Mouse (Mus musculus) CH12.LX (cell line): ENCODE measurements around the gene Fgfr2. TPM values are rescaled to one million over a fixed set of nuclear protein-coding genes. Genes with fewer than 3 reads are reported as not detected.
A peak's percentile ranks its signal among the peaks of the same experiment; 100 is the strongest.

Experiments used
- DNase-seq: peaks from one replicate; pipeline ENCODE4 v3.0.0-alpha.2; 2013; ENCODE audit errors: extremely low read depth
- H3K27ac ChIP-seq: 2 replicates; pipeline ENCODE4 v1.5.1; 2012; ENCODE audit warnings: low read depth, mild to moderate bottlenecking, control low read depth, moderate library complexity; ENCODE audit not compliant: insufficient read depth
- H3K27me3 ChIP-seq: replicated peaks from 2 replicates; pipeline ENCODE3; 2012; ENCODE audit warnings: inconsistent platforms
- H3K36me3 ChIP-seq, 2 experiments: replicated peaks in 1 of 2; 2 replicates each; pipeline versions ENCODE3 to v1.6.1; 2012; ENCODE audit warnings: inconsistent platforms in 1 of 2, low read length in 1 of 2, mild to moderate bottlenecking in 1 of 2, mixed read lengths in 1 of 2, moderate library complexity in 1 of 2; ENCODE audit not compliant: control insufficient read depth in 1 of 2, insufficient read depth in 1 of 2
- H3K4me1 ChIP-seq, 2 experiments: 2 replicates each; pipeline ENCODE4 v1.6.1; 2012; ENCODE audit warnings: inconsistent platforms in 1 of 2, moderate library complexity in 1 of 2; ENCODE audit not compliant: insufficient read depth in 2 of 2, control insufficient read depth in 1 of 2
- H3K4me2 ChIP-seq: 2 replicates; pipeline ENCODE4 v1.6.1; 2012; ENCODE audit warnings: low read depth, mild to moderate bottlenecking, control low read depth; ENCODE audit not compliant: poor library complexity, insufficient read depth, severe bottlenecking
- H3K4me3 ChIP-seq, 3 experiments: fragments of 150-350 bp in 1 of 3; sonication (generic) in 1 of 3; replicated peaks in 1 of 3; 2 replicates each; pipeline versions ENCODE3 to v1.5.1; 2011 to 2012; ENCODE audit warnings: low read depth in 2 of 3, low read length in 2 of 3, mild to moderate bottlenecking in 2 of 3, moderate library complexity in 2 of 3, control low read depth in 1 of 3, improper control_type of control experiment in 1 of 3, inconsistent platforms in 1 of 3, mixed read lengths in 1 of 3; ENCODE audit not compliant: poor library complexity in 1 of 3
- H3K79me2 ChIP-seq: replicated peaks from 2 replicates; pipeline ENCODE4 v1.6.1; 2012; ENCODE audit warnings: mild to moderate bottlenecking, moderate library complexity; ENCODE audit not compliant: control insufficient read depth, poor library complexity, insufficient read depth, severe bottlenecking; ENCODE audit errors: extremely low read depth
- H3K9ac ChIP-seq: 2 replicates; pipeline ENCODE4 v1.6.1; 2012; ENCODE audit warnings: low read depth, mild to moderate bottlenecking, control low read depth, moderate library complexity; ENCODE audit not compliant: insufficient read depth
- H3K9me3 ChIP-seq: replicated peaks from 2 replicates; pipeline ENCODE3; 2012; ENCODE audit warnings: low read length, inconsistent platforms, mixed read lengths
- BHLHE40 ChIP-seq: IDR thresholded peaks from 2 replicates; pipeline ENCODE4 v1.6.1; 2011; ENCODE audit warnings: mild to moderate bottlenecking, low read depth, low read length, improper control_type of control experiment
- CHD1 ChIP-seq: IDR thresholded peaks from 2 replicates; pipeline ENCODE4 v1.6.1; 2012; ENCODE audit warnings: low read depth, low read length, improper control_type of control experiment, inconsistent platforms
- CHD2 ChIP-seq: IDR thresholded peaks from 2 replicates; pipeline ENCODE4 v1.6.1; 2011; ENCODE audit warnings: low read length, improper control_type of control experiment
- CTCF ChIP-seq, 2 experiments: IDR thresholded peaks in 1 of 2; conservative IDR thresholded peaks in 1 of 2; 2 replicates each; pipeline ENCODE4 v1.5.1; 2011 to 2012; ENCODE audit warnings: low read depth in 2 of 2, low read length in 2 of 2, improper control_type of control experiment in 1 of 2, inconsistent platforms in 1 of 2, mild to moderate bottlenecking in 1 of 2, moderate library complexity in 1 of 2
- E2F4 ChIP-seq: IDR thresholded peaks from 2 replicates; pipeline ENCODE4 v1.6.1; 2011; ENCODE audit warnings: low read depth, low read length, improper control_type of control experiment; ENCODE audit not compliant: insufficient replicate concordance
- ELF1 ChIP-seq: IDR thresholded peaks from 2 replicates; pipeline ENCODE4 v1.6.1; 2014; ENCODE audit warnings: low read depth, mild to moderate bottlenecking, inconsistent platforms, low read length, improper control_type of control experiment
- EP300 ChIP-seq: IDR thresholded peaks from 2 replicates; pipeline ENCODE4 v1.6.1; 2011; ENCODE audit warnings: low read length, improper control_type of control experiment
- ETS1 ChIP-seq: conservative IDR thresholded peaks from 2 replicates; pipeline ENCODE4 v1.6.1; 2012; ENCODE audit warnings: low read depth, mild to moderate bottlenecking, inconsistent platforms, low read length, improper control_type of control experiment, moderate library complexity
- GABPA ChIP-seq: IDR thresholded peaks from 2 replicates; pipeline ENCODE4 v1.6.1; 2012; ENCODE audit warnings: low read depth, low read length, improper control_type of control experiment, inconsistent platforms; ENCODE audit not compliant: insufficient replicate concordance
- IRF4 ChIP-seq: IDR thresholded peaks from 2 replicates; pipeline ENCODE4 v1.6.1; 2014; ENCODE audit warnings: low read depth, mild to moderate bottlenecking, inconsistent platforms, low read length, improper control_type of control experiment
- JUN ChIP-seq: IDR thresholded peaks from 2 replicates; pipeline ENCODE4 v1.6.1; 2011; ENCODE audit warnings: low read depth, mild to moderate bottlenecking, low read length, improper control_type of control experiment, moderate library complexity; ENCODE audit not compliant: insufficient read depth
- JUND ChIP-seq: conservative IDR thresholded peaks from 2 replicates; pipeline ENCODE4 v1.6.1; 2011; ENCODE audit warnings: low read depth, low read length, improper control_type of control experiment
- KAT2A ChIP-seq: IDR thresholded peaks from 2 replicates; pipeline ENCODE4 v1.6.1; 2012; ENCODE audit warnings: low read length, improper control_type of control experiment, inconsistent platforms; ENCODE audit not compliant: insufficient replicate concordance
- MAX ChIP-seq: IDR thresholded peaks from 2 replicates; pipeline ENCODE4 v1.6.1; 2011; ENCODE audit warnings: low read length, improper control_type of control experiment
- MAZ ChIP-seq: IDR thresholded peaks from 2 replicates; pipeline ENCODE4 v1.6.1; 2012; ENCODE audit warnings: low read depth, mild to moderate bottlenecking, inconsistent platforms, low read length, improper control_type of control experiment, moderate library complexity
- MEF2A ChIP-seq: IDR thresholded peaks from 2 replicates; pipeline ENCODE4 v1.6.1; 2014; ENCODE audit warnings: low read depth, mild to moderate bottlenecking, inconsistent platforms, low read length, improper control_type of control experiment, borderline replicate concordance
- MYC ChIP-seq: IDR thresholded peaks from 2 replicates; pipeline ENCODE4 v1.6.1; 2011; ENCODE audit warnings: low read depth, mild to moderate bottlenecking, improper control_type of control experiment, low read length
- NELFE ChIP-seq: IDR thresholded peaks from 2 replicates; pipeline ENCODE4 v1.6.1; 2011; ENCODE audit warnings: low read depth, low read length, improper control_type of control experiment
- NRF1 ChIP-seq: IDR thresholded peaks from 2 replicates; pipeline ENCODE4 v1.6.1; 2014; ENCODE audit warnings: low read depth, mild to moderate bottlenecking, inconsistent platforms, low read length, improper control_type of control experiment, moderate library complexity
- PAX5 ChIP-seq: IDR thresholded peaks from 2 replicates; pipeline ENCODE4 v1.6.1; 2012; ENCODE audit warnings: low read length, inconsistent platforms, mixed read lengths
- POLR2A ChIP-seq: IDR thresholded peaks from 2 replicates; pipeline ENCODE4 v1.6.1; 2011; ENCODE audit warnings: low read depth, mild to moderate bottlenecking, improper control_type of control experiment, low read length
- POLR2AphosphoS2 ChIP-seq: IDR thresholded peaks from 2 replicates; pipeline ENCODE4 v1.6.1; 2011; ENCODE audit warnings: low read depth, low read length, improper control_type of control experiment
- RAD21 ChIP-seq: IDR thresholded peaks from 2 replicates; pipeline ENCODE4 v1.6.1; 2011; ENCODE audit warnings: low read depth, mild to moderate bottlenecking, low read length, improper control_type of control experiment, moderate library complexity
- RCOR1 ChIP-seq: conservative IDR thresholded peaks from 2 replicates; pipeline ENCODE4 v1.6.1; 2012; ENCODE audit warnings: low read depth, mild to moderate bottlenecking, inconsistent platforms, low read length, improper control_type of control experiment
- SIN3A ChIP-seq: IDR thresholded peaks from 2 replicates; pipeline ENCODE4 v1.6.1; 2012; ENCODE audit warnings: low read length, improper control_type of control experiment, inconsistent platforms
- SMC3 ChIP-seq: IDR thresholded peaks from 2 replicates; pipeline ENCODE4 v1.6.1; 2011; ENCODE audit warnings: low read depth, low read length, improper control_type of control experiment
- TBP ChIP-seq: conservative IDR thresholded peaks from 2 replicates; pipeline ENCODE4 v1.6.1; 2011; ENCODE audit warnings: low read depth, low read length, improper control_type of control experiment
- TCF12 ChIP-seq: IDR thresholded peaks from 2 replicates; pipeline ENCODE4 v1.6.1; 2014; ENCODE audit warnings: low read depth, mild to moderate bottlenecking, inconsistent platforms, low read length, improper control_type of control experiment
- UBTF ChIP-seq: IDR thresholded peaks from 2 replicates; pipeline ENCODE4 v1.6.1; 2012; ENCODE audit warnings: low read depth, mild to moderate bottlenecking, inconsistent platforms, low read length, improper control_type of control experiment, moderate library complexity
- USF1 ChIP-seq: IDR thresholded peaks from 2 replicates; pipeline ENCODE4 v1.6.1; 2014; ENCODE audit warnings: low read depth, mild to moderate bottlenecking, inconsistent platforms, low read length, improper control_type of control experiment
- USF2 ChIP-seq: conservative IDR thresholded peaks from 2 replicates; pipeline ENCODE4 v1.6.1; 2011; ENCODE audit warnings: low read depth, low read length, improper control_type of control experiment
- ZC3H11A ChIP-seq: IDR thresholded peaks from 2 replicates; pipeline ENCODE4 v1.6.1; 2012; ENCODE audit warnings: low read depth, mild to moderate bottlenecking, inconsistent platforms, low read length, improper control_type of control experiment
- ZKSCAN1 ChIP-seq: IDR thresholded peaks from 2 replicates; pipeline ENCODE4 v1.6.1; 2012; ENCODE audit warnings: low read depth, inconsistent platforms, low read length, improper control_type of control experiment, borderline replicate concordance
- ZMIZ1 ChIP-seq: IDR thresholded peaks from 2 replicates; pipeline ENCODE4 v1.6.1; 2012; ENCODE audit warnings: low read depth, mild to moderate bottlenecking, inconsistent platforms, low read length, improper control_type of control experiment
- ZNF384 ChIP-seq: IDR thresholded peaks from 2 replicates; pipeline ENCODE4 v1.6.1; 2012; ENCODE audit warnings: low read depth, low read length, improper control_type of control experiment, inconsistent platforms
- dilution Hi-C: fragments of 300-500 bp; cut with MboI; formaldehyde crosslinking; loops from 2 replicates; pipeline ENCODE4 v1.14.3; 2020; ENCODE audit warnings: low sequenced_read_pairs; ENCODE audit not compliant: extremely low pct_unique_long_range_greater_than_20kb, extremely low pct_ligation_motif_present
- in situ Hi-C: fragments of 300-500 bp; cut with MboI; formaldehyde crosslinking; loops from 3 replicates; pipeline ENCODE4 v1.14.3; 2019; ENCODE audit warnings: low sequenced_read_pairs, low pct_ligation_motif_present, low pct_unique_long_range_greater_than_20kb, mixed read lengths
- polyA plus RNA-seq: library from polyadenylated mRNA; unstranded; fragments of >175 nt; gene quantifications from 2 replicates; pipeline ENCODE4 v1.2.1, GENCODE M21; 2012; ENCODE audit warnings: low read depth; ENCODE audit not compliant: insufficient read length
- total RNA-seq, 2 experiments: library from RNA; depleted of rRNA; stranded (reverse); fragments of 300-350 nt in 1 of 2; fragments of >200 nt in 1 of 2; gene quantifications; 2 replicates each; pipeline ENCODE4 v1.2.3; 2012 to 2014

The Fgfr2 gene
- total and polyA plus RNA-seq, 3 experiments = not detected

DNA sequence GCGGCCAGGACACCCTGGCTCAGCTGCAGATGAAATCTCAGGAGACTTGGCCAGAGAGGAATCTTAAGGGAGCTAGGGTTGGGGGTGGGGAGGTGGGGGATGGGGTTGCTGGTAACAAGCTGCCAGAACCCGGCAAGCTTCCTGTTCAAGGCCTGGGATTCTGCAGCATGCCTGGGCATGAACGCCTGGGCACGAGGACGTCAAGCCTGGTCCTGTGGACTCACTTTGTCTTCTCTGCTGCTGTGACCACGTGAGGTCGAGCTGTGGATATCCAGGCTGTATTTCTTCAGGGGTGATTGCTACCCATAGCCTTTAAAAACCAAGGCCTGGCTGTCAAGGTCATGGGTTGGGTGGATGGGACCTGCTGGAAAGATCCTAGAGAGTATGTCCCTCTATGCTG, 117.4 kb downstream of the Fgfr2 start:
- DNase-seq = no peak
- Histone ChIP-seq H3K4me1 (peaks cover 22 to 40% of the 10 kb centered on the region in 2 experiments), H3K9me3 (no peaks in the 10 kb centered on the region), H3K27ac (no peak overlapping the region), H3K36me3 (peaks cover 0 to 8% of the 10 kb centered on the region in 2 experiments), H3K9ac (no peak overlapping the region), H3K79me2 (no peaks in the 10 kb centered on the region), H3K27me3 (peaks cover 7% of the 10 kb centered on the region), H3K4me2 (no peak overlapping the region), H3K4me3 (no peak overlapping the region)
- TF ChIP-seq E2F4 = no peak
- no peak for TF ChIP-seq ZC3H11A
- TF ChIP-seq SIN3A = no peak
- TF ChIP-seq NELFE = no peak
- peak; percentile 7; the same call in 1 of the 2 replicates for TF ChIP-seq USF1
- TF ChIP-seq POLR2AphosphoS2 = no peak
- peak; percentile 40; the same call in 1 of the 2 replicates for TF ChIP-seq IRF4
- no peak for TF ChIP-seq POLR2A
- TF ChIP-seq MAX = peak; percentile 68; the same call in 1 of the 2 replicates
- no peak for TF ChIP-seq ETS1
- TF ChIP-seq BHLHE40 = no peak
- no peak for TF ChIP-seq JUND
- TF ChIP-seq EP300 = 0 out of 2 replicates have a peak, but pooled peaks have one; percentile 1
- no peak for TF ChIP-seq JUN
- no peak for TF ChIP-seq SMC3
- no peak; the same call in 1 of the 2 replicates for TF ChIP-seq TCF12
- TF ChIP-seq MAZ = no peak
- no peak for TF ChIP-seq RCOR1
- TF ChIP-seq USF2 = no peak
- TF ChIP-seq ZKSCAN1 = no peak
- peak; percentile 35; the same call in 1 of the 2 replicates for TF ChIP-seq MYC
- no peak for TF ChIP-seq GABPA
- no peak for TF ChIP-seq RAD21
- TF ChIP-seq CHD2 = peak; percentile 87
- TF ChIP-seq KAT2A = no peak
- TF ChIP-seq CTCF (conservative IDR thresholded peaks at IDR 0.05 in 1 of 2, IDR thresholded peaks at IDR 0.05 in 1 of 2; ENCODE audit: low read depth in 2 of 2, low read length in 2 of 2) = no peak
- no peak for TF ChIP-seq ZMIZ1
- no peak for TF ChIP-seq NRF1
- TF ChIP-seq ELF1 = peak; percentile 37; the same call in 1 of the 2 replicates
- no peak for TF ChIP-seq TBP
- peak; percentile 84 for TF ChIP-seq CHD1
- TF ChIP-seq ZNF384 = no peak
- no peak for TF ChIP-seq PAX5
- no peak for TF ChIP-seq UBTF
- no peak for TF ChIP-seq MEF2A
- dilution Hi-C loops (no loop called here), in situ Hi-C loops (no loop called here)
